Mouse (Mus musculus) heart, embryonic 11.5 days (tissue): ENCODE results near the gene Gpr108. TPM values are rescaled to one million over a fixed set of nuclear protein-coding genes. Genes with fewer than 3 reads are reported as not detected.

ENCODE experiments used
- ATAC-seq: fragments of 200-750 bp; cut with Nextera tagmentation; replicated peaks from 2 replicates; pipeline ENCODE4 v1.8.0; 2017; ENCODE audit warnings: moderate library complexity; ENCODE audit not compliant: insufficient number of reproducible peaks, low FRiP score, low TSS enrichment
- H3K27ac ChIP-seq: fragments of 300-500 bp; sonication (generic); 2 replicates; pipeline ENCODE4 v1.5.1; 2014; ENCODE audit warnings: mild to moderate bottlenecking, low read depth, low read length
- H3K27me3 ChIP-seq: fragments of 300-500 bp; sonication (generic); 2 replicates; pipeline ENCODE4 v1.6.1; 2014; ENCODE audit warnings: mild to moderate bottlenecking, low read length, mixed read lengths; ENCODE audit not compliant: control insufficient read depth, insufficient read depth
- H3K36me3 ChIP-seq: fragments of 300-500 bp; sonication (generic); 2 replicates; pipeline ENCODE4 v1.6.1; 2014; ENCODE audit warnings: mild to moderate bottlenecking, low read length, moderate library complexity, mixed read lengths; ENCODE audit not compliant: control insufficient read depth, insufficient read depth
- H3K4me1 ChIP-seq: fragments of 300-500 bp; sonication (generic); 2 replicates; pipeline ENCODE4 v1.6.1; 2014; ENCODE audit warnings: low read length; ENCODE audit not compliant: control insufficient read depth, insufficient read depth
- H3K4me2 ChIP-seq: fragments of 300-500 bp; sonication (generic); 2 replicates; pipeline ENCODE4 v1.6.1; 2014; ENCODE audit warnings: mild to moderate bottlenecking, moderate library complexity
- H3K4me3 ChIP-seq: fragments of 300-500 bp; sonication (generic); 2 replicates; pipeline ENCODE4 v1.5.1; 2014; ENCODE audit warnings: low read depth, low read length
- H3K9ac ChIP-seq: fragments of 300-500 bp; sonication (generic); 2 replicates; pipeline ENCODE4 v1.6.1; 2014; ENCODE audit warnings: mild to moderate bottlenecking, low read depth, low read length, moderate library complexity
- H3K9me3 ChIP-seq: fragments of 300-500 bp; sonication (generic); replicated peaks from 2 replicates; pipeline ENCODE4 v1.6.1; 2016; ENCODE audit warnings: low read length; ENCODE audit not compliant: control insufficient read depth
- WGBS: fragments of 180-500 bp; shearing (Covaris S2); extraction: QIAGEN DNeasy Blood & Tissue Kit; methylation state at CpG from one replicate; pipeline ENCODE4 v1.1.7; 2014; ENCODE audit not compliant: insufficient replicate concordance; 5-methylcytosine and 5-hydroxymethylcytosine counted together
- polyA plus RNA-seq: library from polyadenylated mRNA; unstranded; fragments of >200 nt; fragmentation: Nextera tagmentation; extraction: Ambion mirVana; gene quantifications from 2 replicates; pipeline ENCODE4 v1.2.1, GENCODE M21; 2014

Gpr108 gene
- polyA plus RNA-seq, 1 experiment from 2014 or later, result 24.0 TPM

GRCm38 (mm10) chr17:57276634-57277121 is 28.4 kb upstream of the Gpr108 start:
- 1% methylated on average over 20 of the region's 20 CpGs for WGBS
- H3K9ac ChIP-seq, result peak overlapping the region; percentile 1; the same call in 1 of the 2 replicates
- peak overlapping the region; percentile 56 for H3K4me3 ChIP-seq
- ATAC-seq, result no peak
- peaks cover 31% of the 10 kb centered on the region for H3K27me3 ChIP-seq
- no peaks in the 10 kb centered on the region for H3K9me3 ChIP-seq
- H3K4me1 ChIP-seq, result peaks cover 12% of the 10 kb centered on the region
- peak overlapping the region; percentile 82 for H3K4me2 ChIP-seq
- H3K27ac ChIP-seq, result no peak overlapping the region
- H3K36me3 ChIP-seq, result no peaks in the 10 kb centered on the region

GRCm38 (mm10) chr17:57275997-57276351 is 27.7 kb upstream of the Gpr108 start:
- WGBS, result 3% methylated on average over 13 of the region's 13 CpGs
- Histone ChIP-seq H3K4me2 (peak overlapping the region; percentile 82), H3K9me3 (no peaks in the 10 kb centered on the region), H3K4me1 (peaks cover 12% of the 10 kb centered on the region), H3K36me3 (no peaks in the 10 kb centered on the region), H3K9ac (no peak overlapping the region), H3K27me3 (peaks cover 31% of the 10 kb centered on the region), H3K4me3 (peak overlapping the region; percentile 56), H3K27ac (no peak overlapping the region)
- peak; percentile 50; the same call in 1 of the 2 replicates for ATAC-seq

- no peak overlapping the region for H3K27ac ChIP-seq
- peak; percentile 80 for ATAC-seq
- WGBS, result under 1% methylated on average over 53 of the region's 53 CpGs
These were observed 27.1 kb upstream of the Gpr108 start for GRCm38 (mm10) chr17:57275111-57275996.

DNA sequence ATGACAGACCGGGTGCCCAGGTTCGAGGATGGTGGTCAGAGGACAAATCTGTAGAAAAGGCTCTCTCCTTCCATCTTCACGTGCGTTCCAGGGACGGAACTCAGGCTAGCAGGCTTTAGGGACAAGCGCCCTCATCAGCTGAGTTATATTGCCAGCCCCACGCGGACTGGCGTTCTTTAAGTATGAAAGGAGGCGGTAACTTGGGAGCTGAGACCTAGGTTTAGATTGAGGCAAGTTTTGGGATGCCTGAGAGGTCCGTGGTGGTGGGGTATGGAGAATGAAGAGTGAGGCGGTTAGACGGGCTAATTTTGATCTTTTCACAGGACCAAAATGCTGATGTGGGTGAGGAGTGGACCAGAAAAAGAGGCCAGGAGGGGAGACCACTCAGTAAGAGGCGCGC is 26.4 kb upstream of the Gpr108 start:
- no peak overlapping the region for H3K27ac ChIP-seq
- H3K9me3 ChIP-seq, result no peaks in the 10 kb centered on the region
- no peaks in the 10 kb centered on the region for H3K36me3 ChIP-seq

More at GRCm38 (mm10) chr17:57275111-57275996, 27.1 kb upstream of the Gpr108 start:
- Histone ChIP-seq H3K9me3 (no peaks in the 10 kb centered on the region), H3K36me3 (no peaks in the 10 kb centered on the region), H3K27me3 (peaks cover 31% of the 10 kb centered on the region), H3K4me2 (peak overlapping the region; percentile 82), H3K4me1 (peaks cover 12% of the 10 kb centered on the region), H3K9ac (peak overlapping the region; percentile 52; the same call in 1 of the 2 replicates), H3K4me3 (peak overlapping the region; percentile 56)

GRCm38 (mm10) chr17:57273846-57274245 is 25.6 kb upstream of the Gpr108 start:
- no peaks in the 10 kb centered on the region for H3K9me3 ChIP-seq
- no peak overlapping the region for H3K4me3 ChIP-seq
- ATAC-seq, result no peak
- no peaks in the 10 kb centered on the region for H3K36me3 ChIP-seq
- H3K4me2 ChIP-seq, result no peak overlapping the region
- H3K4me1 ChIP-seq, result peaks cover 12% of the 10 kb centered on the region
- 37% methylated on average over 7 of the region's 7 CpGs for WGBS
- H3K27ac ChIP-seq, result no peak overlapping the region
- H3K9ac ChIP-seq, result no peak overlapping the region
- H3K27me3 ChIP-seq, result peaks cover 25% of the 10 kb centered on the region

More for the DNA sequence above, 26.4 kb upstream of the Gpr108 start:
- H3K4me1 ChIP-seq, result peaks cover 12% of the 10 kb centered on the region
- H3K27me3 ChIP-seq, result peaks cover 31% of the 10 kb centered on the region
- H3K9ac ChIP-seq, result 0 out of 2 replicates have a peak overlapping the region, but pooled peaks have one; percentile 52
- peak overlapping the region; percentile 82 for H3K4me2 ChIP-seq
- ATAC-seq, result no peak
- peak overlapping the region; percentile 56 for H3K4me3 ChIP-seq
- 5% methylated on average over 15 of the region's 15 CpGs for WGBS

GRCm38 (mm10) chr17:57271301-57271700 is 23.1 kb upstream of the Gpr108 start:
- Histone ChIP-seq H3K36me3 (no peaks in the 10 kb centered on the region), H3K27ac (no peak overlapping the region), H3K4me2 (no peak overlapping the region), H3K4me1 (peaks cover 12% of the 10 kb centered on the region), H3K4me3 (no peak overlapping the region), H3K9ac (no peak overlapping the region), H3K27me3 (peaks cover 17% of the 10 kb centered on the region), H3K9me3 (no peaks in the 10 kb centered on the region)
- WGBS, result 58% methylated on average over 9 of the region's 9 CpGs
- no peak for ATAC-seq

DNA sequence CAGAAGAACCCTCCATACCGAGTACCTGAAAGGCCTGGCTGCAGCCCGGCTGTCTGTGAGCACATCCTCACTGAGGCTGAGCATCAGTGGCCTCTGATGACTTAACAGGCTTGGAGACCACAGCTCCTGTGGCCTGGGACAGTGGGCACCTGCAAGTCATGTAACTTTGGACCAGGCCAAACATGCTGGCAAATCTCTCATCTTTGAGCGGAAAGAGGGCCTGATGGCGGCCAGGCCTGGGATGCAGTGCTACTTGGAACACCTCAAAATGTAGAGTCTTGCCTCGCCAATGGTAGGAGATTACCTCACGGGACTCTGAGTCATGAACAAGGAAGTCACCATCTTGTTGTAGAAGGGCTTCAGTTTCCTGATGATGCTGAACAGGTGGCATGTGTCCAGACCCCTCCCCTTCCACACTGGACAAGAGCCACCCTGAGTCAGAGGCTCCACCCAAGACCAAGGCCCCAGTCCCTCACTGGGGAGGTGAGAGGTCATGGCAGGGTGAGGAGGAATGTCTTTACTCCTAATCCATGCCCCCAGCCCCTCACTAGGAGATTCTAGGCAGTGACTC is 19.4 kb upstream of the Gpr108 start:
- H3K4me1 ChIP-seq, result 0 out of 2 replicates have a peak, but pooled peaks cover 3% of the 10 kb centered on the region
- 86% methylated on average over 6 of the region's 6 CpGs for WGBS
- ATAC-seq, result no peak

DNA sequence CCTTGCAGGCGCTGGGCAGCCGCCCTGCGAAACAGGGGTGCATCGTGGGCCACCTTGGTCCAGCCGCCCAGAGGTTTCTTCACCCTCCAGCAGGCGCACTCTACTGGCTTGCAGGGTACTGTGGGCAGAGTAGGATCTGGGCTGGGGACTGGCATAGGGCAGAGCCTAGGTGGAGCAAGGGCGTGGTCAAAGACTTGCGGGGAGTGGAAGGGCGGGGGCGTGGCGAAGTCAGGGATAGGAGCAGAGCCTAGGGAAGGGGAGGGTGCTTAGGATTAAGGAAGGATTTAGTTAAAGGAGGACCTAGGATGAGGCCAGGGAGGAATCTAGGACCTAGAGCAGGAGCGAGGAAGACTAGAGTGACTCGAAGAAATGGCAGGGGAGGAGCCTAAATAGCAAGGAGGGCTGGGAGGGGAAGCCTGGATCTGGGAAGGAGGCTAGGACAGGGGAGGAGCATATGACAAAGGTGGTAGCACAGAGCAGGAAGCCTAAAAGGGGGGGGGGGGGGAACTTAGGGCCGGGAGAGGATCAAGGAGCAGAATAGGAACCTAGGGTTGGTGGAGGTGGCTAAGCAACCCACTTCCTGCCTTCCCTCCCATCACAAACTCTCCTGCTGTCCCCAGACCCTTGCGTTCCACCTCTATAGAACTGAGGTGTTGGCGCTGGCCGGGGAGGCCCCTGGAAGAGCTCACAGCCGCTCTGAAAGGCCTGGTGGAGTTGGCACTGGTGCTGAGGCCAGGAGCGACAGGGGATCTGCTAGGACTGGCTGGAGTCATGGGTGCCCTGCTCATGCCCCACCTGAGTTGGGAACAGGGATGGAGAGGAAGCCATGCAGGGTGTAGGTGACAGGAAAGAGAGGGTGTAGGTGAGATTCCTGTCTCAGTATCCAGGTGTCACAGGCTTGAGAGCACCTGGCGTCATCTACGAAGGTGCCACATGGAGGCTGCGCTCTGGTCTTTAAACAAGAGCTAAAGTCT is 17.0 kb upstream of the Gpr108 start:
- WGBS, result 21% methylated on average over 22 of the region's 22 CpGs
- Histone ChIP-seq H3K4me3 (no peak overlapping the region), H3K36me3 (peaks cover 18% of the 10 kb centered on the region), H3K9ac (no peak overlapping the region), H3K4me2 (peak overlapping the region; percentile 31), H3K9me3 (no peaks in the 10 kb centered on the region), H3K27me3 (no peaks in the 10 kb centered on the region), H3K27ac (no peak overlapping the region), H3K4me1 (0 out of 2 replicates have a peak, but pooled peaks cover 3% of the 10 kb centered on the region)
- ATAC-seq, result peak; percentile 47; the same call in 1 of the 2 replicates

More for the DNA sequence above, 19.4 kb upstream of the Gpr108 start:
- Histone ChIP-seq H3K4me2 (no peak overlapping the region), H3K9ac (no peak overlapping the region), H3K9me3 (no peaks in the 10 kb centered on the region), H3K27me3 (no peaks in the 10 kb centered on the region), H3K36me3 (peaks cover 7% of the 10 kb centered on the region), H3K27ac (no peak overlapping the region), H3K4me3 (no peak overlapping the region)
